Mouse (Mus musculus) kidney, postnatal 4 days (tissue): ENCODE measurements around the gene Gm20388.
A peak's percentile ranks its signal among the peaks of the same experiment; 100 is the strongest.

ENCODE experiments used
- DNase-seq, 2 experiments: peaks; one replicate each; pipeline ENCODE4 v3.0.0; 2021; ENCODE audit warnings: mixed read lengths in 2 of 2

Gene Gm20388

GRCm38 (mm10) chr8:122076183-122076842 lies 2165.7 kb downstream of the Gm20388 start:
- DNase-seq: peak in 1 of 2 experiments; percentile 38

GRCm38 (mm10) chr8:122078321-122078720 lies 2167.7 kb downstream of the Gm20388 start:
- DNase-seq: no peak

- peak in 1 of 2 experiments; percentile 51 for DNase-seq
These were observed 2168.5 kb downstream of the Gm20388 start for GRCm38 (mm10) chr8:122079093-122079492.

GRCm38 (mm10) chr8:122080347-122080746 lies 2169.7 kb downstream of the Gm20388 start:
- DNase-seq: peak in 1 of 2 experiments; percentile 50

GRCm38 (mm10) chr8:122083401-122083800 lies 2172.8 kb downstream of the Gm20388 start:
- DNase-seq: no peak

- DNase-seq: no peak
These were observed 2173.5 kb downstream of the Gm20388 start for GRCm38 (mm10) chr8:122084145-122084544.

- no peak for DNase-seq
These were observed 2174.2 kb downstream of the Gm20388 start for GRCm38 (mm10) chr8:122084726-122085410.

GRCm38 (mm10) chr8:122086064-122086463 lies 2175.4 kb downstream of the Gm20388 start:
- DNase-seq: no peak

GRCm38 (mm10) chr8:122088631-122089030 lies 2178.0 kb downstream of the Gm20388 start:
- no peak for DNase-seq

- DNase-seq: peak; percentile 49 to 59
These were observed 2178.6 kb downstream of the Gm20388 start for GRCm38 (mm10) chr8:122089186-122089700.

- DNase-seq: no peak
These were observed 2181.8 kb downstream of the Gm20388 start for GRCm38 (mm10) chr8:122092476-122092875.

- no peak for DNase-seq
These were observed 2188.1 kb downstream of the Gm20388 start for GRCm38 (mm10) chr8:122098766-122099165.

- DNase-seq: no peak
These were observed 2189.1 kb downstream of the Gm20388 start for GRCm38 (mm10) chr8:122099711-122100220.

GRCm38 (mm10) chr8:122101816-122102215 lies 2191.2 kb downstream of the Gm20388 start:
- no peak for DNase-seq

GRCm38 (mm10) chr8:122102286-122102685 lies 2191.6 kb downstream of the Gm20388 start:
- no peak for DNase-seq

GRCm38 (mm10) chr8:122103241-122103640 lies 2192.6 kb downstream of the Gm20388 start:
- DNase-seq: peak in 1 of 2 experiments; percentile 38

GRCm38 (mm10) chr8:122104658-122105057 lies 2194.0 kb downstream of the Gm20388 start:
- DNase-seq: no peak

- peak; percentile 71 to 79 for DNase-seq
These were observed 2195.6 kb downstream of the Gm20388 start for GRCm38 (mm10) chr8:122106270-122106669.

- no peak for DNase-seq
These were observed 2199.7 kb downstream of the Gm20388 start for GRCm38 (mm10) chr8:122110240-122110866.

GRCm38 (mm10) chr8:122110867-122111253 lies 2200.2 kb downstream of the Gm20388 start:
- DNase-seq: peak; percentile 36 to 64

- DNase-seq: no peak
These were observed 2201.1 kb downstream of the Gm20388 start for GRCm38 (mm10) chr8:122111745-122112144.

GRCm38 (mm10) chr8:122112264-122112965 lies 2201.8 kb downstream of the Gm20388 start:
- DNase-seq: peak in 1 of 2 experiments; percentile 43

GRCm38 (mm10) chr8:122114890-122115289 lies 2204.2 kb downstream of the Gm20388 start:
- DNase-seq: no peak
